Mouse (Mus musculus) kidney, postnatal 14 days (tissue): ENCODE data around the gene Stmn3.

Source experiments
- DNase-seq: peaks from one replicate; pipeline ENCODE4 v3.0.0; 2022; ENCODE audit warnings: mixed read lengths

Gene Stmn3

GRCm38 (mm10) chr2:181279968-181280367, 34.3 kb downstream of the Stmn3 start:
- DNase-seq: no peak

GRCm38 (mm10) chr2:181277866-181278265, 36.4 kb downstream of the Stmn3 start:
- DNase-seq: no peak

GRCm38 (mm10) chr2:181276766-181277165, 37.5 kb downstream of the Stmn3 start:
- peak; percentile 71 for DNase-seq

GRCm38 (mm10) chr2:181274639-181275038, 39.7 kb downstream of the Stmn3 start:
- no peak for DNase-seq

- DNase-seq: no peak
Measured at GRCm38 (mm10) chr2:181273829-181274228, 40.5 kb downstream of the Stmn3 start.

- DNase-seq: peak; percentile 22
Measured at GRCm38 (mm10) chr2:181272092-181272491, 42.2 kb downstream of the Stmn3 start.

GRCm38 (mm10) chr2:181266839-181267238, 47.5 kb downstream of the Stmn3 start:
- no peak for DNase-seq
